Mouse (Mus musculus) ES-E14 (cell line): ENCODE measurements at regions not wholly inside any gene's neighbourhood (a gene's known extent, or its start where the extent isn't known, plus 50 kb on each side); places are given as distances from the start of the nearest gene placed in this dataset.

ENCODE experiments used
- CHD2 ChIP-seq: IDR thresholded peaks from 2 replicates; pipeline ENCODE4 v1.6.1; 2014; ENCODE audit warnings: mild to moderate bottlenecking, low read depth, low read length, inconsistent platforms
- HCFC1 ChIP-seq: IDR thresholded peaks from 2 replicates; pipeline ENCODE4 v1.6.1; 2012; ENCODE audit warnings: low read length, inconsistent platforms, borderline replicate concordance; ENCODE audit not compliant: insufficient read depth
- MAFK ChIP-seq: IDR thresholded peaks from 2 replicates; pipeline ENCODE4 v1.6.1; 2014; ENCODE audit warnings: mild to moderate bottlenecking, low read depth, low read length, inconsistent platforms; ENCODE audit not compliant: insufficient read depth
- ZC3H11A ChIP-seq: IDR thresholded peaks from 2 replicates; pipeline ENCODE4 v1.6.1; 2012; ENCODE audit warnings: low read depth, mild to moderate bottlenecking, inconsistent platforms, low read length, borderline replicate concordance
- ZNF384 ChIP-seq: IDR thresholded peaks from 2 replicates; pipeline ENCODE4 v1.6.1; 2012; ENCODE audit warnings: low read depth, low read length, inconsistent platforms

DNA sequence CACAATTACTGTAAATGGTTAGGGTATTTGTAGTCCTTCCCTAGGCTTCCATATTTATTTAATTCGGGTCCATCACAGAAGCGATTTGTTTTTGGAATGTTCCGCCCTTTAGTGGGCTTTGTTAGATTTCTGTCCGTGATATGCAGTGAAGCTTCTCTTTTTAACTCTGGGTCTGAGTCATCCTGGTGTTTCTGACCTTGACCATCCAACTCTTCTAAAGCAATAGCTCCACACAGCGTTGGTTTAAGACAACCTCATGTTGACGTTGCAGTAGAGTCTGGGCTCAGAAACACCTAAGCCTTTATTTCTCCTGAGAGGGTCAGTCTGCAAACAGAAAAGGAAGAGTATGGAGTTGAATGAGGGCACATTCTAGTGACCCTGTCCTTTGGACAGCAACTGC lies 107.4 kb upstream of the Kcna4 start:
- no peak for TF ChIP-seq MAFK
- TF ChIP-seq CHD2 = no peak
- TF ChIP-seq ZNF384 = no peak
- TF ChIP-seq HCFC1 = no peak
- TF ChIP-seq ZC3H11A = no peak
